Mouse (Mus musculus) CH12.LX (cell line): ENCODE results near the gene Lrrk2.

Experiments
- CTCF ChIP-seq, 2 experiments: IDR thresholded peaks in 1 of 2; conservative IDR thresholded peaks in 1 of 2; 2 replicates each; pipeline ENCODE4 v1.5.1; 2011 to 2012; ENCODE audit warnings: low read depth in 2 of 2, low read length in 2 of 2, improper control_type of control experiment in 1 of 2, inconsistent platforms in 1 of 2, mild to moderate bottlenecking in 1 of 2, moderate library complexity in 1 of 2
- EP300 ChIP-seq: IDR thresholded peaks from 2 replicates; pipeline ENCODE4 v1.6.1; 2011; ENCODE audit warnings: low read length, improper control_type of control experiment
- POLR2A ChIP-seq: IDR thresholded peaks from 2 replicates; pipeline ENCODE4 v1.6.1; 2011; ENCODE audit warnings: low read depth, mild to moderate bottlenecking, improper control_type of control experiment, low read length
- RAD21 ChIP-seq: IDR thresholded peaks from 2 replicates; pipeline ENCODE4 v1.6.1; 2011; ENCODE audit warnings: low read depth, mild to moderate bottlenecking, low read length, improper control_type of control experiment, moderate library complexity
- SMC3 ChIP-seq: IDR thresholded peaks from 2 replicates; pipeline ENCODE4 v1.6.1; 2011; ENCODE audit warnings: low read depth, low read length, improper control_type of control experiment
- USF1 ChIP-seq: IDR thresholded peaks from 2 replicates; pipeline ENCODE4 v1.6.1; 2014; ENCODE audit warnings: low read depth, mild to moderate bottlenecking, inconsistent platforms, low read length, improper control_type of control experiment

DNA sequence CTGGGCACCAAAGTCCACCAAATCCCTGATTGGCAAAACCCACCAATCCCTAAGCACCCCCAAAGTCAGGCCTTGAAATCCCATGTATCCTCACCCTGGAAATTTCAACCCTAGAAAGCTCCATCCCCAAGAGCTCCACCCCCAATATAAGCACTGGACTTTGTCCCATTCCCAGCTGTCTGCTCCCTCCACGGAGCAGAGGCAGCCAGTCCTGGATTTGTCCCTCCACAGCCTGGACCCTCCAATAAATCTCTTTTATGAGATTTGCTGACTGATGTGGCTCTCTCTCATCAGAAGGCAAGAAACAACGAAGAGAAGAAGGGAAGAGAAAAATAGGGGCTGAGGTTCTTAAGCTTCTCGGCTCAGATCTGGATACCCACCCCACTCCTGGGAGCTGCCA, 22.7 kb upstream of the Lrrk2 start:
- TF ChIP-seq EP300 (no peak), CTCF (conservative IDR thresholded peaks at IDR 0.05 in 1 of 2, IDR thresholded peaks at IDR 0.05 in 1 of 2; ENCODE audit: low read depth in 2 of 2, low read length in 2 of 2) (no peak), POLR2A (no peak), USF1 (no peak), RAD21 (no peak), SMC3 (no peak)
